Mouse (Mus musculus) CH12.LX (cell line): ENCODE results near the gene Cfap61. TPM values are rescaled to one million over a fixed set of nuclear protein-coding genes. Genes with fewer than 3 reads are reported as not detected.

Experiments
- DNase-seq: peaks from one replicate; pipeline ENCODE4 v3.0.0-alpha.2; 2013; ENCODE audit errors: extremely low read depth
- H3K27ac ChIP-seq: 2 replicates; pipeline ENCODE4 v1.5.1; 2012; ENCODE audit warnings: low read depth, mild to moderate bottlenecking, control low read depth, moderate library complexity; ENCODE audit not compliant: insufficient read depth
- H3K27me3 ChIP-seq: replicated peaks from 2 replicates; pipeline ENCODE3; 2012; ENCODE audit warnings: inconsistent platforms
- H3K36me3 ChIP-seq, 2 experiments: replicated peaks in 1 of 2; 2 replicates each; pipeline versions ENCODE3 to v1.6.1; 2012; ENCODE audit warnings: inconsistent platforms in 1 of 2, low read length in 1 of 2, mild to moderate bottlenecking in 1 of 2, mixed read lengths in 1 of 2, moderate library complexity in 1 of 2; ENCODE audit not compliant: control insufficient read depth in 1 of 2, insufficient read depth in 1 of 2
- H3K4me1 ChIP-seq, 2 experiments: 2 replicates each; pipeline ENCODE4 v1.6.1; 2012; ENCODE audit warnings: inconsistent platforms in 1 of 2, moderate library complexity in 1 of 2; ENCODE audit not compliant: insufficient read depth in 2 of 2, control insufficient read depth in 1 of 2
- H3K4me2 ChIP-seq: 2 replicates; pipeline ENCODE4 v1.6.1; 2012; ENCODE audit warnings: low read depth, mild to moderate bottlenecking, control low read depth; ENCODE audit not compliant: poor library complexity, insufficient read depth, severe bottlenecking
- H3K4me3 ChIP-seq, 3 experiments: fragments of 150-350 bp in 1 of 3; sonication (generic) in 1 of 3; replicated peaks in 1 of 3; 2 replicates each; pipeline versions ENCODE3 to v1.5.1; 2011 to 2012; ENCODE audit warnings: low read depth in 2 of 3, low read length in 2 of 3, mild to moderate bottlenecking in 2 of 3, moderate library complexity in 2 of 3, control low read depth in 1 of 3, improper control_type of control experiment in 1 of 3, inconsistent platforms in 1 of 3, mixed read lengths in 1 of 3; ENCODE audit not compliant: poor library complexity in 1 of 3
- H3K79me2 ChIP-seq: replicated peaks from 2 replicates; pipeline ENCODE4 v1.6.1; 2012; ENCODE audit warnings: mild to moderate bottlenecking, moderate library complexity; ENCODE audit not compliant: control insufficient read depth, poor library complexity, insufficient read depth, severe bottlenecking; ENCODE audit errors: extremely low read depth
- H3K9ac ChIP-seq: 2 replicates; pipeline ENCODE4 v1.6.1; 2012; ENCODE audit warnings: low read depth, mild to moderate bottlenecking, control low read depth, moderate library complexity; ENCODE audit not compliant: insufficient read depth
- H3K9me3 ChIP-seq: replicated peaks from 2 replicates; pipeline ENCODE3; 2012; ENCODE audit warnings: low read length, inconsistent platforms, mixed read lengths
- CHD1 ChIP-seq: IDR thresholded peaks from 2 replicates; pipeline ENCODE4 v1.6.1; 2012; ENCODE audit warnings: low read depth, low read length, improper control_type of control experiment, inconsistent platforms
- CTCF ChIP-seq, 2 experiments: IDR thresholded peaks in 1 of 2; conservative IDR thresholded peaks in 1 of 2; 2 replicates each; pipeline ENCODE4 v1.5.1; 2011 to 2012; ENCODE audit warnings: low read depth in 2 of 2, low read length in 2 of 2, improper control_type of control experiment in 1 of 2, inconsistent platforms in 1 of 2, mild to moderate bottlenecking in 1 of 2, moderate library complexity in 1 of 2
- ETS1 ChIP-seq: conservative IDR thresholded peaks from 2 replicates; pipeline ENCODE4 v1.6.1; 2012; ENCODE audit warnings: low read depth, mild to moderate bottlenecking, inconsistent platforms, low read length, improper control_type of control experiment, moderate library complexity
- GABPA ChIP-seq: IDR thresholded peaks from 2 replicates; pipeline ENCODE4 v1.6.1; 2012; ENCODE audit warnings: low read depth, low read length, improper control_type of control experiment, inconsistent platforms; ENCODE audit not compliant: insufficient replicate concordance
- HCFC1 ChIP-seq: IDR thresholded peaks from 2 replicates; pipeline ENCODE4 v1.6.1; 2012; ENCODE audit warnings: low read depth, mild to moderate bottlenecking, inconsistent platforms, low read length, improper control_type of control experiment
- JUN ChIP-seq: IDR thresholded peaks from 2 replicates; pipeline ENCODE4 v1.6.1; 2011; ENCODE audit warnings: low read depth, mild to moderate bottlenecking, low read length, improper control_type of control experiment, moderate library complexity; ENCODE audit not compliant: insufficient read depth
- MAZ ChIP-seq: IDR thresholded peaks from 2 replicates; pipeline ENCODE4 v1.6.1; 2012; ENCODE audit warnings: low read depth, mild to moderate bottlenecking, inconsistent platforms, low read length, improper control_type of control experiment, moderate library complexity
- PAX5 ChIP-seq: IDR thresholded peaks from 2 replicates; pipeline ENCODE4 v1.6.1; 2012; ENCODE audit warnings: low read length, inconsistent platforms, mixed read lengths
- POLR2A ChIP-seq: IDR thresholded peaks from 2 replicates; pipeline ENCODE4 v1.6.1; 2011; ENCODE audit warnings: low read depth, mild to moderate bottlenecking, improper control_type of control experiment, low read length
- RAD21 ChIP-seq: IDR thresholded peaks from 2 replicates; pipeline ENCODE4 v1.6.1; 2011; ENCODE audit warnings: low read depth, mild to moderate bottlenecking, low read length, improper control_type of control experiment, moderate library complexity
- SMC3 ChIP-seq: IDR thresholded peaks from 2 replicates; pipeline ENCODE4 v1.6.1; 2011; ENCODE audit warnings: low read depth, low read length, improper control_type of control experiment
- TCF12 ChIP-seq: IDR thresholded peaks from 2 replicates; pipeline ENCODE4 v1.6.1; 2014; ENCODE audit warnings: low read depth, mild to moderate bottlenecking, inconsistent platforms, low read length, improper control_type of control experiment
- UBTF ChIP-seq: IDR thresholded peaks from 2 replicates; pipeline ENCODE4 v1.6.1; 2012; ENCODE audit warnings: low read depth, mild to moderate bottlenecking, inconsistent platforms, low read length, improper control_type of control experiment, moderate library complexity
- USF2 ChIP-seq: conservative IDR thresholded peaks from 2 replicates; pipeline ENCODE4 v1.6.1; 2011; ENCODE audit warnings: low read depth, low read length, improper control_type of control experiment
- ZC3H11A ChIP-seq: IDR thresholded peaks from 2 replicates; pipeline ENCODE4 v1.6.1; 2012; ENCODE audit warnings: low read depth, mild to moderate bottlenecking, inconsistent platforms, low read length, improper control_type of control experiment
- ZKSCAN1 ChIP-seq: IDR thresholded peaks from 2 replicates; pipeline ENCODE4 v1.6.1; 2012; ENCODE audit warnings: low read depth, inconsistent platforms, low read length, improper control_type of control experiment, borderline replicate concordance
- ZNF384 ChIP-seq: IDR thresholded peaks from 2 replicates; pipeline ENCODE4 v1.6.1; 2012; ENCODE audit warnings: low read depth, low read length, improper control_type of control experiment, inconsistent platforms
- dilution Hi-C: fragments of 300-500 bp; cut with MboI; formaldehyde crosslinking; loops from 2 replicates; pipeline ENCODE4 v1.14.3; 2020; ENCODE audit warnings: low sequenced_read_pairs; ENCODE audit not compliant: extremely low pct_unique_long_range_greater_than_20kb, extremely low pct_ligation_motif_present
- in situ Hi-C: fragments of 300-500 bp; cut with MboI; formaldehyde crosslinking; loops from 3 replicates; pipeline ENCODE4 v1.14.3; 2019; ENCODE audit warnings: low sequenced_read_pairs, low pct_ligation_motif_present, low pct_unique_long_range_greater_than_20kb, mixed read lengths
- polyA plus RNA-seq: library from polyadenylated mRNA; unstranded; fragments of >175 nt; gene quantifications from 2 replicates; pipeline ENCODE4 v1.2.1, GENCODE M21; 2012; ENCODE audit warnings: low read depth; ENCODE audit not compliant: insufficient read length
- total RNA-seq, 2 experiments: library from RNA; depleted of rRNA; stranded (reverse); fragments of 300-350 nt in 1 of 2; fragments of >200 nt in 1 of 2; gene quantifications; 2 replicates each; pipeline ENCODE4 v1.2.3; 2012 to 2014

Gene Cfap61
- total and polyA plus RNA-seq, 3 experiments: 0.34 TPM; not detected in 2

GRCm38 (mm10) chr2:146227646-146228045, 293.1 kb downstream of the Cfap61 start:
- Histone ChIP-seq H3K9ac (no peak overlapping the region), H3K4me1 (peaks cover 7 to 55% of the 10 kb centered on the region in 2 experiments), H3K9me3 (peaks cover 11% of the 10 kb centered on the region), H3K4me2 (no peak overlapping the region), H3K4me3 (no peak overlapping the region), H3K27ac (no peak overlapping the region), H3K36me3 (no peaks in the 10 kb centered on the region)
- in situ Hi-C loops: loop anchor here (25.0 kb wide), 1 partner anchor 265 kb away; no protein-coding TSS in a partner anchor
- dilution Hi-C loops: no loop called here
- TF ChIP-seq CTCF (conservative IDR thresholded peaks at IDR 0.05 in 1 of 2, IDR thresholded peaks at IDR 0.05 in 1 of 2; ENCODE audit: low read depth in 2 of 2, low read length in 2 of 2) (peak in 1 of 2 experiments; percentile 28; a peak in 2 of 4 replicates), ZKSCAN1 (no peak), RAD21 (peak; percentile 16)
- TF ChIP-seq, all 38 proteins: peak for 2
- DNase-seq: no peak
- Histone ChIP-seq H3K27me3 (no peaks in the 10 kb centered on the region), H3K79me2 (no peaks in the 10 kb centered on the region)

- TF ChIP-seq CTCF (conservative IDR thresholded peaks at IDR 0.05 in 1 of 2, IDR thresholded peaks at IDR 0.05 in 1 of 2; ENCODE audit: low read depth in 2 of 2, low read length in 2 of 2): no peak
- no peak for TF ChIP-seq ETS1
- TF ChIP-seq HCFC1: no peak
- no peak for TF ChIP-seq ZNF384
- TF ChIP-seq USF2: no peak
- no peak for TF ChIP-seq POLR2A
- TF ChIP-seq UBTF: no peak
- no peak for TF ChIP-seq PAX5
- no peak for TF ChIP-seq JUN
- TF ChIP-seq TCF12: no peak
- TF ChIP-seq GABPA: no peak
- TF ChIP-seq RAD21: no peak
- no peak for TF ChIP-seq ZC3H11A
- no peak for TF ChIP-seq CHD1
- TF ChIP-seq MAZ: no peak
- no peak for TF ChIP-seq SMC3
- TF ChIP-seq, all 38 proteins: peak for 0
- H3K27ac ChIP-seq: no peak overlapping the region
- DNase-seq: no peak
- H3K4me1 ChIP-seq: peaks cover 7 to 55% of the 10 kb centered on the region in 2 experiments
- no peaks in the 10 kb centered on the region for H3K27me3 ChIP-seq
- H3K4me3 ChIP-seq: no peak overlapping the region
- dilution Hi-C loops: no loop called here
- H3K4me2 ChIP-seq: no peak overlapping the region
- peaks cover 5% of the 10 kb centered on the region for H3K9me3 ChIP-seq
- no peaks in the 10 kb centered on the region for H3K36me3 ChIP-seq
- H3K79me2 ChIP-seq: no peaks in the 10 kb centered on the region
- no peak overlapping the region for H3K9ac ChIP-seq
- in situ Hi-C loops: loop anchor here (25.0 kb wide), 1 partner anchor 266 kb away; no protein-coding TSS in a partner anchor
Measured at GRCm38 (mm10) chr2:146228435-146228834, 293.9 kb downstream of the Cfap61 start.
